Mouse (Mus musculus): ENCODE results near the gene Cmklr1. TPM values are rescaled to one million over a fixed set of nuclear protein-coding genes. Genes with fewer than 3 reads are reported as not detected.

Cmklr1 gene
- polyA plus RNA-seq, 1 experiment: 4.0 TPM

DNA sequence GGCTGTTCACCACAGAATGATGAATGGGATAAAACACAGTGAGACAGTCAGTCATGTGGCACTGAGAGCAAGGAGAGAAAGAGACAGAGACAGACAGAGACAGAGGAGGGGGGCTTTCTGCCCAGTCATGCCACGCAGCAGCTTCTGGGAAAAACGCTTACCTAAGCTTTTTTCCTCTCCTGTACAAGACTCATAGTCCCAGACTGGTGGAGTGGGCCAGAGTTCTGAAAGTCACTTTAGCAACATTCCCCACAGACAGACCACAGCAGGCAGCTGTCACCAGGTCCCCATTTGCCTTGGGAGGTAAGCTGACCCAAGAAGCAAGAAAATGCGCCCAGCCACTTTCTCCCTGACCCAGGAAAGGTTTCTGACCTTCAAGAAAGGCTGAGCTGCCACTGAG lies 32.2 kb upstream of the Cmklr1 start:
- H3K4me1 ChIP-seq (ENCODE audit: control insufficient read depth, insufficient read depth, low read length): no peaks in the 10 kb centered on the region
- H3K27ac ChIP-seq (ENCODE audit: insufficient read depth, low read length): no peak overlapping the region
- TF ChIP-seq POLR2A (IDR thresholded peaks at IDR 0.05; ENCODE audit: extremely low read depth, insufficient read depth, low read length) (no peak), CTCF (IDR thresholded peaks at IDR 0.05; ENCODE audit: extremely low read depth, insufficient read depth, low read length) (no peak)
- H3K4me3 ChIP-seq (ENCODE audit: insufficient read depth, low read length): no peak overlapping the region

DNA sequence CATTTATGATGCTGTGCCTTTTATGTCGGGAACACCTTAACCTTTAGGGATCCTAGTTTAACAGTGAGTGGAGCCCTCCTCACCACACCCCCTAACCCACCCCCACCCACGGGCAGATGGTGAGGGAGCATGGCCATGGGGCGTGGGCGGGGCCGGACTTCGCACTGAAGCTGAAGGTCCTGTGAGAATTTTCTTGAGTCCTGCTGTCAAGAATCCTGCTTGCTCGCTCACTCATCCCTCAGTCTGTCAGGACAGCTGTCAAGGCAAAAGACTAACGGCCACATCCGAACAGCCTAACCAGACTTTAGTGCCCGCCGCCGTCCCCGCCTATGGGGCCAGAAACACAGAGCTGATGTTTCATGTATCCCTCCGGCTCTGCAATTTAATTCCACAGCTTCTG lies 31.0 kb upstream of the Cmklr1 start:
- Histone ChIP-seq H3K4me1 (ENCODE audit: control insufficient read depth, insufficient read depth, low read length) (no peaks in the 10 kb centered on the region), H3K27ac (ENCODE audit: insufficient read depth, low read length) (no peak overlapping the region), H3K4me3 (ENCODE audit: insufficient read depth, low read length) (no peak overlapping the region)
- no peak for TF ChIP-seq CTCF (IDR thresholded peaks at IDR 0.05; ENCODE audit: extremely low read depth, insufficient read depth, low read length)
- TF ChIP-seq POLR2A (IDR thresholded peaks at IDR 0.05; ENCODE audit: extremely low read depth, insufficient read depth, low read length): no peak

DNA sequence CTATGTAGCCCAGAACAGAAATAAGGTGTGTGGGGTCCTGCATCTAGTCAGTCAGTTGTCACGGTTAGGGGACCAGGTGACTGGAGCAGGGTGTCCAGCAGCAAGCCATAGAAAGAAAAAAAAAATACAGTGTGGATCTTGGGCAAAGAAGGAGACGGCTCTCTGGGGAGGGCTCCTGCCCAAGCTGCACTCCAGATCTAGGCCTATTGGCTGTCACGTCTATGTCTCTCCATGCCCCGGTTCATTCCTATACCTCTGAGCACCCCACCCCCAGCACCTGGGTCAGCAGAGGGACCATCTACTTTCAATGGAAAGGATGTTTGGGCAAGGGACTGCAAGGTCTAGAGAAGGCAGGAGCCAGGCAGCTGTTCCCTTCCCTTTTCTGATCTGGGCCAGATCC lies 29.3 kb upstream of the Cmklr1 start:
- Histone ChIP-seq H3K27ac (ENCODE audit: insufficient read depth, low read length) (no peak overlapping the region), H3K4me3 (ENCODE audit: insufficient read depth, low read length) (no peak overlapping the region), H3K4me1 (ENCODE audit: control insufficient read depth, insufficient read depth, low read length) (no peaks in the 10 kb centered on the region)
- no peak for TF ChIP-seq CTCF (IDR thresholded peaks at IDR 0.05; ENCODE audit: extremely low read depth, insufficient read depth, low read length)
- no peak for TF ChIP-seq POLR2A (IDR thresholded peaks at IDR 0.05; ENCODE audit: extremely low read depth, insufficient read depth, low read length)

DNA sequence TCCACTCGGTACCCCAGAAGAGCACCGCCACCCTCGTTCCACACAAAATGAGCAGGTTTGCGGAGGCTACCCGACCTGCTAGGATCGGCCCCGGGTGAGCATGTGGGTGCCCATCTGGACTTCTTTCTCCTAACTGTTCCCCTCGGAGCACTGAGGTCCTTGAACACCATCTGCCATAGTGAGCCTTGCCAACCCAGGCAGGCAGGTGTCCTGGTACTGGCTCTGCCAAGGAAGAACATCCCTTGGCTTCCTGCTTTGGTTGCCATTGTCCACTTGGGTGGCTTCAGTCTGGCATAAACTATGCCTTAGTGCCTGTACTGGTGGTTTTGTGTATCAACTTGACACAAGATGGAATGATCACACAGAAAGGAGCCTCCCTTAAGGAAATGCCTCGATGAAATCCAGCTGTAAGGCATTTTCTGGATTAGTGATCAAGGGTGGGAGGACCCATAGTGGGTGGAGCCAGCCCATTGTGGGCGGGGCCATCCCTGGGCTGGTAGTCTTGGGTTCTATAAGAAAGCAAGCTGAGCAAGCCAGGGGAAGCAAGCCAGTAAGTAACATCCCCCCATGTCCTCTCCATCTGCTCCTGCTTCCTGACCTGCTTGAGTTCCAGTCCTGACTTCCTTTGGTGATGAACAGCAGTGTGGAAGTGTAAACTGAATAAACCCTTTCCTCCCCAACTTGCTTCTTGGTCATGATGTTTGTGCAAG lies 28.7 kb upstream of the Cmklr1 start:
- H3K4me1 ChIP-seq (ENCODE audit: control insufficient read depth, insufficient read depth, low read length): no peaks in the 10 kb centered on the region
- no peak overlapping the region for H3K27ac ChIP-seq (ENCODE audit: insufficient read depth, low read length)
- H3K4me3 ChIP-seq (ENCODE audit: insufficient read depth, low read length): no peak overlapping the region
- TF ChIP-seq POLR2A (IDR thresholded peaks at IDR 0.05; ENCODE audit: extremely low read depth, insufficient read depth, low read length): no peak
- no peak for TF ChIP-seq CTCF (IDR thresholded peaks at IDR 0.05; ENCODE audit: extremely low read depth, insufficient read depth, low read length)

DNA sequence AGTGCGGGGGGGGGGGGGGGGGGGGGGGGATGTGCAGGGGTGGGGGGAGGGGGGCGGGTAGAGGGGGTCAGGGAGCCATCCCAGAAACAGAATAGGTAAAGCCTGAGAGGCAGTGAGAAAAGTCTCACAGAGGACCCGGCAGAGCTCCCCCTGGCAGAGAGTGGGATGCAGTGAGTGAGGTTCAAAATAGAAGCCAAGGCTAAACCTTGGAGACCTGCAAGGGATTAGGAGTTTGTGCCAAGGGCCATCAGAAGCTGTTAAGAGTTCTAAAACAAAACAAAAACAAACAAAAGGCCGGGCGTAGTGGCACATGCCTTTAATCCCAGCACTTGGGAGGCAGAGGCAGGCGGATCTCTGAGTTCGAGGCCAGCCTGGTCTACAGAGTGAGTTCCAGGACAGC lies 27.3 kb upstream of the Cmklr1 start:
- TF ChIP-seq POLR2A (IDR thresholded peaks at IDR 0.05; ENCODE audit: extremely low read depth, insufficient read depth, low read length): no peak
- TF ChIP-seq CTCF (IDR thresholded peaks at IDR 0.05; ENCODE audit: extremely low read depth, insufficient read depth, low read length): no peak
- Histone ChIP-seq H3K4me3 (ENCODE audit: insufficient read depth, low read length) (no peak overlapping the region), H3K27ac (ENCODE audit: insufficient read depth, low read length) (no peak overlapping the region), H3K4me1 (ENCODE audit: control insufficient read depth, insufficient read depth, low read length) (no peaks in the 10 kb centered on the region)

DNA sequence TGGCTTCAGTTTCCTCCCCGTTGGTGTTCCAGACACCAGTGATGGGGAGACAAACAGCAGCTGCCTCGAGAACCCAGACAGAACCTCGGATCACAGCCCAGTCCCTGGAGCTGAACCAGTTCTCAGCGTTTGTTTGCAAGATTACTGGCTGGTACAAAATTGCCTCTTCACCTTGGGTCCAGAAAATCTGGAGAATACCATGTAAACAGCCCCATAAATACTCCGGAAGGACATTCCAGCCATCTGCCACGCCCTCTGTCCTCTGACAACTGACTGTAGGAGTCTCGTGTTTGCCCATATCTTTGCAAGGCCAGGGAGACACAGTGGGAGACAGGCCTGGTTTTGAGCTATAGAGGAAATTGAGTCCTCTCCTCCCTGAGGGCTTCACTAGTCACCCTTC lies 24.6 kb upstream of the Cmklr1 start:
- TF ChIP-seq CTCF (IDR thresholded peaks at IDR 0.05; ENCODE audit: extremely low read depth, insufficient read depth, low read length): no peak

GRCm38 (mm10) chr5:113672456-113672855 lies 22.2 kb upstream of the Cmklr1 start:
- no peak overlapping the region for H3K27ac ChIP-seq (ENCODE audit: insufficient read depth, low read length)
- H3K4me1 ChIP-seq (ENCODE audit: control insufficient read depth, insufficient read depth, low read length): no peaks in the 10 kb centered on the region
- H3K4me3 ChIP-seq (ENCODE audit: insufficient read depth, low read length): no peak overlapping the region
- TF ChIP-seq POLR2A (IDR thresholded peaks at IDR 0.05; ENCODE audit: extremely low read depth, insufficient read depth, low read length) (no peak), CTCF (IDR thresholded peaks at IDR 0.05; ENCODE audit: extremely low read depth, insufficient read depth, low read length) (no peak)

More for the DNA sequence above, 24.6 kb upstream of the Cmklr1 start:
- Histone ChIP-seq H3K27ac (ENCODE audit: insufficient read depth, low read length) (no peak overlapping the region), H3K4me1 (ENCODE audit: control insufficient read depth, insufficient read depth, low read length) (no peaks in the 10 kb centered on the region), H3K4me3 (ENCODE audit: insufficient read depth, low read length) (no peak overlapping the region)

DNA sequence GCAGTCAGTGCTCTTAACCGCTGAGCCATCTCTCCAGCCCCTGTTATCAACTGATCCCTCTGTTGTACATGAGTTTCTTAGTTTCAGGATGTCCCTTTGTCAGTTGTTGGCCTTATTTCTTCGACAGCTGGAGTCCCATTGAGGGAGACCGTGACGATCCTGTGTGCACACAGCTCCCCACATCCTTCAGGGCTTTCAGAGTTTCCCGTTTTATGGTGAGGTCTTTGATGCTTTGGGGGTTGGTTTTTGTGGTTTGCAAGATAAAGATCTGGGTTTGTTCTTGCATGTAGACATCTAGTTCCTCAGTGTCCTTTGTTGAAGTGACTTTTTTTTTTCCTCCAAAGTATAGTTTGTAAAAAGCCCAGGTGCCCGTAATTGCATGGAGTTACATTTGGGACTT lies 20.4 kb upstream of the Cmklr1 start:
- TF ChIP-seq CTCF (IDR thresholded peaks at IDR 0.05; ENCODE audit: extremely low read depth, insufficient read depth, low read length) (no peak), POLR2A (IDR thresholded peaks at IDR 0.05; ENCODE audit: extremely low read depth, insufficient read depth, low read length) (no peak)
- Histone ChIP-seq H3K27ac (ENCODE audit: insufficient read depth, low read length) (no peak overlapping the region), H3K4me1 (ENCODE audit: control insufficient read depth, insufficient read depth, low read length) (no peaks in the 10 kb centered on the region), H3K4me3 (ENCODE audit: insufficient read depth, low read length) (no peak overlapping the region)

- H3K27ac ChIP-seq (ENCODE audit: insufficient read depth, low read length): no peak overlapping the region
- no peaks in the 10 kb centered on the region for H3K4me1 ChIP-seq (ENCODE audit: control insufficient read depth, insufficient read depth, low read length)
- H3K4me3 ChIP-seq (ENCODE audit: insufficient read depth, low read length): no peak overlapping the region
- TF ChIP-seq POLR2A (IDR thresholded peaks at IDR 0.05; ENCODE audit: extremely low read depth, insufficient read depth, low read length): no peak
- TF ChIP-seq CTCF (IDR thresholded peaks at IDR 0.05; ENCODE audit: extremely low read depth, insufficient read depth, low read length): no peak
Measured at GRCm38 (mm10) chr5:113670110-113670509, 19.9 kb upstream of the Cmklr1 start.

DNA sequence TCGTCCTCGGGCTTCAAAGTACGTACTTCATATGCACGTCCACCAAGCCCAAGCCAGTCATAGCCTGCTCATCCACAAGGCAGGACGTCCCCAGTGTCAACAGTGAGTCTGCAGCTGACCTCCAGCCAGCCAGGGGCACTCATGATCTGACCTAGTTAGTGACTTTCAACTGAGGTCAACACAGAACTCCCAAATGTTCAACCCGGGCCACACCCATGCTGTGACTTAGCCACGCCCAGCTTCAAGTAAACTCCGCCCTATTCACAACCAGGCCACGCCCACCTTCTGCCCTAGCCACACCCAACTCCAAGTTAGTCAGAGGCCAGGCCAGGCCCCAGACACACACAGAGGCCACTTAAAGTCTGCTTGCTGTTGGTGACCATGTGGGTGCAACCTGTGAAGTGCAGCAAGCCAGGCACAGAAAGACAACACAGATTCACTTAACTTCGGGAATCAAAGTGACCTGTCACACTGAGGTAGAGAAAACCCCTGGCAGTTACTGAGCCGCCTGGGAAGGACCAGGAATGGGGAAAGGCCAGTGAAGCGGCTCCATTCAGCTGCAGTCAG lies 14.5 kb upstream of the Cmklr1 start:
- Histone ChIP-seq H3K4me3 (ENCODE audit: insufficient read depth, low read length) (no peak overlapping the region), H3K4me1 (ENCODE audit: control insufficient read depth, insufficient read depth, low read length) (no peaks in the 10 kb centered on the region), H3K27ac (ENCODE audit: insufficient read depth, low read length) (no peak overlapping the region)
- no peak for TF ChIP-seq POLR2A (IDR thresholded peaks at IDR 0.05; ENCODE audit: extremely low read depth, insufficient read depth, low read length)
- TF ChIP-seq CTCF (IDR thresholded peaks at IDR 0.05; ENCODE audit: extremely low read depth, insufficient read depth, low read length): no peak

All from cortical plate, adult 2 months (tissue).